Mouse (Mus musculus): ENCODE measurements around the gene Cyp2d12.

- TF ChIP-seq GATA1 (IDR thresholded peaks at IDR 0.05; ENCODE audit: low read length) (no peak), TAL1 (IDR thresholded peaks at IDR 0.05; ENCODE audit: low read length) (no peak)
Observed at GRCm38 (mm10) chr15:82572856-82573255, 18.0 kb downstream of the Cyp2d12 start.
